Mouse (Mus musculus): ENCODE measurements around the gene Rgs7.

DNA sequence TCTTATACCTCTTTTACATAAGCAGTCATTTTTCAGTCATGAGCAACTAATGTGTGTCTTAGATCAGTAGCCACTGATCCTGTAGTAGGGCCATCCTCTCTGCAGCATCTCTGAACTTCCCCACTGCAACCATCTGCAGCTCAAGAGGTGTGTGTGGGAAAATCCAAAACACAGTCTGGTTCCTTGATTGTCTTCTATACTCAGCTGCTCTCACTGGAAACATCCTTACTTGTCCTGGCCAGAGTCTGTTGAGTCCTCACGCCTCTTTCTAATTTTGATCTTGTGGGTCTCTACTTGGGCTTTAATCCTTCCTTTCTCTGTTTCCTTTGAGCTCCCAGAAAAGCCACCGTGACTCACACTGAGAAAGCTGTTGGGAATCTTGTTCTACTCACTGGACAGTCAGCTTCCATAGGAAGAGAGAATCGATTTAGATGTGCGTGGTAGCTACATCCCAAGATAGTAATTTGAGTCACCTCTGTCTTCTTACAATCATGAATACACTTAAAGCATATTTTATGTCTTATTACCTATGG, 422.5 kb downstream of the Rgs7 start:
- TF ChIP-seq CTCF (IDR thresholded peaks at IDR 0.05; ENCODE audit: extremely low read depth, insufficient read length, insufficient replicate concordance, low read depth, low read length) = no peak
- TF ChIP-seq POLR2A (IDR thresholded peaks at IDR 0.05; ENCODE audit: low read depth, low read length) = no peak
